Mouse (Mus musculus): ENCODE data around the gene Kcnd3.

DNA sequence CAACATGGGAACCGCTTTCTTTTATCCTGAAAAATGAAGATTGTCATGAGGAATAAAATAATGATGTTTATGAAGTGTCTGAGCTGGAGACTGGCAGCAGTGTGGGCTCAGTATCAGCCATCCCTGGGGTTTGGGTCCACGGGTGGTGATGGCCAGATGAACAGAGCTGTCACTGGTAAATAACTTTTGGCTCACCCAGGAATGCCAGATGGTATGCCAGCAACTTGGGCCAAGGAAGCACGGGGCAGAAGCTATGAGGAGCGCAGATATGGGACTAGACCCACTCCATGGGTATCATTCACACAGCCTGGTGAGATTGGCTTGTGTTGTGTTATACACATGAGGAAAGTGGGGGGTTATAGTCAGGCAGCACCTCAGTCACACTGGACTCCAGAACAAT lies 26.7 kb downstream of the Kcnd3 start:
- no peak for TF ChIP-seq FLI1 (IDR thresholded peaks at IDR 0.05; ENCODE audit: low read length)
- TF ChIP-seq GATA1 (IDR thresholded peaks at IDR 0.05; ENCODE audit: borderline replicate concordance, low read length), result no peak

Data from megakaryocyte, embryonic 14.5 days (primary cell).